In the genomic region with DNA sequence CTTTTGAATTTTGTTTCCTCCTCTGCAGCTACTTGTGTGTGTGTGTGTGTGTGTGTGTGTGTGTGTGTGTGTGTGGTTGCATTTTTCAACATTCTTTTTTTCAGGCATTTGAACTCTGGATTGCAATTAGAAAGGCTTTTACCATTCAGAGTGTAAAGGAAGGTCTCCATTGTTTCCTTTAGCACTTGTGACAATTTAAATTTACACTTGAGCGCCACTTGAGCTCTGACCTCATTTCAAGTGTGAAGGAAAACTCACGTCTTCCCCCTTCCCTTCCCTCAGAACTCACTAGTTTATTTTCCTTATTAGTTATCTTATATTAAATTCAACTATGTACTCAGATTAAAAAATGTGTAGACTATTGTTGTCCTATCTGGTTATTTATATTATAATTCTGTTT, we compare ENCODE assay signal across 25 mouse cellular contexts.
"Had no signal": no experiment of that assay in that cellular context is flagged by ENCODE, and none has a peak within 500 bp of the region (broad histone marks: within the 10 kb centered on the region; RNA-seq: fewer than 3 reads in every experiment).

No protein-coding gene starts in this region.

- H3K9me3 ChIP-seq: heart, embryonic 13.5 days; heart, embryonic 15.5 days; hindbrain, embryonic 13.5 days; hindbrain, embryonic 15.5 days; kidney, embryonic 15.5 days; limb, embryonic 13.5 days had no signal

- ATAC-seq: forebrain, postnatal 0 days; hindbrain, postnatal 0 days; intestine, embryonic 16.5 days had no signal

- H3K4me2 ChIP-seq: heart, embryonic 11.5 days; heart, embryonic 13.5 days; heart, embryonic 15.5 days; hindbrain, embryonic 13.5 days; hindbrain, embryonic 15.5 days; kidney, embryonic 15.5 days; limb, embryonic 13.5 days had no signal

- H3K4me3 ChIP-seq: heart, adult 2 months; heart, embryonic 13.5 days; heart, embryonic 15.5 days; hindbrain, embryonic 13.5 days; hindbrain, embryonic 15.5 days; kidney, embryonic 15.5 days; limb, embryonic 13.5 days had no signal

- DNase-seq: forebrain, postnatal 0 days; gastrocnemius, postnatal 14 days; gastrocnemius, postnatal 36 days; heart, adult 11 months; heart, adult 2 months; heart, postnatal 14 days; heart, postnatal 36 days; kidney, adult 11 months; kidney, adult 2 months; kidney, adult 9 months; kidney, postnatal 14 days; kidney, postnatal 36 days; layer of hippocampus, adult 9-11 months; layer of hippocampus, postnatal 36 days; left cerebral cortex, postnatal 4 days had no signal

- H3K27ac ChIP-seq: heart, adult 2 months; heart, embryonic 13.5 days; heart, embryonic 15.5 days; hindbrain, embryonic 13.5 days; hindbrain, embryonic 15.5 days; hindbrain, postnatal 0 days; kidney, embryonic 15.5 days; kidney, postnatal 0 days; limb, embryonic 13.5 days had no signal

- H3K9ac ChIP-seq: forebrain, postnatal 0 days; heart, embryonic 13.5 days; heart, embryonic 15.5 days; hindbrain, embryonic 13.5 days; hindbrain, embryonic 15.5 days; kidney, embryonic 15.5 days; limb, embryonic 13.5 days had no signal

- H3K36me3 ChIP-seq: heart, embryonic 13.5 days; heart, embryonic 15.5 days; hindbrain, embryonic 13.5 days; hindbrain, embryonic 15.5 days; kidney, embryonic 15.5 days; limb, embryonic 13.5 days had no signal
